Comparison of ENCODE assay signal across 8 mouse cellular contexts in genomic region chr16:3909118-3909517, GRCm38 (mm10). TPM values are rescaled to one million over a fixed set of nuclear protein-coding genes. Genes with fewer than 3 reads are reported as not detected.
A peak's percentile ranks its signal among the peaks of the same experiment; 100 is the strongest.
DNase-seq lines count a peak whose midpoint lies in the region; ATAC-seq and TF ChIP-seq lines count a peak whose summit lies in the region.

No protein-coding gene starts in this region.

- no peaks in the 10 kb centered on the region for H3K27me3 ChIP-seq in cerebellum, adult 2 months (ENCODE audit: control insufficient read depth, insufficient read depth, low read length)
- no peaks in the 10 kb centered on the region for H3K27me3 ChIP-seq in testis, adult 2 months (ENCODE audit: control insufficient read depth, insufficient read depth, low read length)
- H3K27me3 ChIP-seq in liver, embryonic 12.5 days (replicated peaks) = no peaks in the 10 kb centered on the region

- intact Hi-C loops in left cerebral cortex, postnatal 25 days (cut with DNase I) = loop anchor here (2.0 kb wide), 2 partner anchors 24 to 94 kb away; partner anchors contain the start of genes Gm20695, Slx4 and Zfp597

- H3K9me3 ChIP-seq in liver, embryonic 12.5 days (replicated peaks) = no peaks in the 10 kb centered on the region

- H3K4me1 ChIP-seq in cerebellum, adult 2 months (ENCODE audit: control insufficient read depth, insufficient read depth, low read length) = no peaks in the 10 kb centered on the region
- no peaks in the 10 kb centered on the region for H3K4me1 ChIP-seq in testis, adult 2 months (ENCODE audit: control insufficient read depth, insufficient read depth, low read length)
- H3K4me1 ChIP-seq in liver, embryonic 12.5 days = peaks cover 16% of the 10 kb centered on the region

- H3K4me3 ChIP-seq in cerebellum, adult 2 months (replicated peaks; ENCODE audit: insufficient read depth, low read depth, low read length) = peak overlapping the region; percentile 99
- peak overlapping the region; percentile 96 for H3K4me3 ChIP-seq in testis, adult 2 months (ENCODE audit: control insufficient read depth, low read depth, low read length)
- peak overlapping the region; percentile 76 for H3K4me3 ChIP-seq in liver, embryonic 12.5 days

- ATAC-seq in liver, embryonic 12.5 days = no peak

- peak overlapping the region; percentile 82 for H3K9ac ChIP-seq in liver, embryonic 12.5 days

- DNase-seq in cerebellum, adult 2 months = no peak
- DNase-seq in cerebellum, adult 11 months = no peak
- no peak for DNase-seq in testis, postnatal 14 days (ENCODE audit: low spot score)
- no peak for DNase-seq in embryo, embryonic 9.5 days (ENCODE audit: extremely low spot score)
- no peak for DNase-seq in left cerebral cortex, postnatal 25 days (ENCODE audit: low spot score in 2 of 2)
- no peak for DNase-seq in cerebellum, postnatal 10 days

- no peak for TF ChIP-seq POLR2A in cerebellum, adult 2 months (IDR thresholded peaks at IDR 0.05; ENCODE audit: borderline replicate concordance, insufficient read depth, low read length)
- no peak for TF ChIP-seq POLR2A in testis, adult 2 months (IDR thresholded peaks at IDR 0.05; ENCODE audit: control insufficient read depth, low read depth, low read length)

- peak overlapping the region; percentile 91 for H3K4me2 ChIP-seq in liver, embryonic 12.5 days

- peak overlapping the region; percentile 0; the same call in 1 of the 2 replicates for H3K27ac ChIP-seq in cerebellum, adult 2 months (ENCODE audit: insufficient read depth, low read length)
- peak overlapping the region; percentile 93 for H3K27ac ChIP-seq in testis, adult 2 months (ENCODE audit: control insufficient read depth, insufficient read depth, low read depth, low read length)
- H3K27ac ChIP-seq in liver, embryonic 12.5 days = peak overlapping the region; percentile 77

- no peak for TF ChIP-seq CTCF in cerebellum, adult 2 months (IDR thresholded peaks at IDR 0.05; ENCODE audit: borderline replicate concordance, insufficient read depth, low read depth, low read length)
- TF ChIP-seq CTCF in testis, adult 2 months (IDR thresholded peaks at IDR 0.05; ENCODE audit: control insufficient read depth, insufficient read depth, insufficient replicate concordance, low read depth, low read length) = no peak

- 2% methylated on average over 20 of the region's 20 CpGs for WGBS in cerebellum, adult 2 months
- 5% methylated on average over 20 of the region's 20 CpGs for WGBS in liver, embryonic 12.5 days (ENCODE audit: insufficient replicate concordance)

- no peaks in the 10 kb centered on the region for H3K36me3 ChIP-seq in testis, adult 2 months (ENCODE audit: control insufficient read depth, insufficient read depth, low read length)
- peaks cover 50% of the 10 kb centered on the region for H3K36me3 ChIP-seq in liver, embryonic 12.5 days

RNA-seq across cellular contexts. Expression of gene Cluap1, which starts 0.5 kb away (rescaled TPM):
- polyA plus RNA-seq in cerebellum, adult 2 months (2012; rRNA removed) = 24.6 and 26.5 TPM in 2 replicates
- 26.2 and 29.4 TPM in 2 replicates for polyA plus RNA-seq in testis, adult 2 months (2012; rRNA removed)
- 12.4 and 12.5 TPM in 2 replicates for polyA plus RNA-seq in liver, embryonic 12.5 days (2016; fragmentation: Nextera tagmentation; extraction: Ambion mirVana)
- 10 to 100 TPM; 27.0 to 29.9 TPM for total RNA-seq in left cerebral cortex, postnatal 25 days (2021)

RNA-seq across cellular contexts. Expression of gene 1700037C18Rik, which starts 0.6 kb away (rescaled TPM):
- 4.8 and 5.8 TPM in 2 replicates for polyA plus RNA-seq in cerebellum, adult 2 months (2012; rRNA removed)
- polyA plus RNA-seq in testis, adult 2 months (2012; rRNA removed) = 364 and 366 TPM in 2 replicates
- polyA plus RNA-seq in liver, embryonic 12.5 days (2016; fragmentation: Nextera tagmentation; extraction: Ambion mirVana) = 3.1 and 3.9 TPM in 2 replicates
- total RNA-seq in left cerebral cortex, postnatal 25 days (2021) = 10 to 100 TPM in 1 of 2 experiments, 1 to 10 TPM in 1; 4.9 to 11.0 TPM

RNA-seq across cellular contexts. Expression of gene Gm20695, which starts 24.7 kb away (rescaled TPM):
- polyA plus RNA-seq in cerebellum, adult 2 months (2012; rRNA removed) = 0.69 and 1.4 TPM in 2 replicates
- 0.12 TPM in 1 of 2 replicates, not detected in the other for polyA plus RNA-seq in testis, adult 2 months (2012; rRNA removed)
- polyA plus RNA-seq in liver, embryonic 12.5 days (2016; fragmentation: Nextera tagmentation; extraction: Ambion mirVana) = 0.81 and 1.2 TPM in 2 replicates
- total RNA-seq in left cerebral cortex, postnatal 25 days (2021) = under 1 TPM in 1 of 2 experiments, not detected in 1; 0.41 TPM

RNA-seq across cellular contexts. Expression of gene Zfp597, which starts 24.8 kb away (rescaled TPM):
- polyA plus RNA-seq in cerebellum, adult 2 months (2012; rRNA removed) = 14.1 and 14.3 TPM in 2 replicates
- 11.2 and 14.3 TPM in 2 replicates for polyA plus RNA-seq in testis, adult 2 months (2012; rRNA removed)
- polyA plus RNA-seq in liver, embryonic 12.5 days (2016; fragmentation: Nextera tagmentation; extraction: Ambion mirVana) = 3.0 and 3.2 TPM in 2 replicates
- 10 to 100 TPM; 23.8 to 24.5 TPM for total RNA-seq in left cerebral cortex, postnatal 25 days (2021)

RNA-seq across cellular contexts. Expression of gene Naa60, which starts 36.9 kb away (rescaled TPM):
- polyA plus RNA-seq in cerebellum, adult 2 months (2012; rRNA removed) = 115 and 116 TPM in 2 replicates
- 127 and 130 TPM in 2 replicates for polyA plus RNA-seq in testis, adult 2 months (2012; rRNA removed)
- polyA plus RNA-seq in liver, embryonic 12.5 days (2016; fragmentation: Nextera tagmentation; extraction: Ambion mirVana) = 28.1 and 30.3 TPM in 2 replicates
- total RNA-seq in left cerebral cortex, postnatal 25 days (2021) = 100 to 1,000 TPM; 126 to 140 TPM

Comparison
In these comparisons a context has a peak if more than half of its experiments do, and no peak if none do; other contexts are left out.
1. H3K27ac ChIP-seq: peak in every context shown above with its lines; median percentile 93 in testis, adult 2 months; 77 in liver, embryonic 12.5 days; 0 in cerebellum, adult 2 months.
2. RNA of gene 1700037C18Rik, which starts 0.6 kb away (polyA plus RNA-seq): 364 to 366 TPM in testis, adult 2 months; 4.8 to 5.8 TPM in cerebellum, adult 2 months and 3.1 to 3.9 TPM in liver, embryonic 12.5 days; every median in the first group is over 10 times any median in the second.
3. Peak in every context shown above with its lines, with median percentiles within 50 percentile points of each other: H3K4me3 ChIP-seq.